Mouse (Mus musculus): ENCODE measurements around the gene Bglap3. TPM values are rescaled to one million over a fixed set of nuclear protein-coding genes. Genes with fewer than 3 reads are reported as not detected.
A peak's percentile ranks its signal among the peaks of the same experiment; 100 is the strongest.
"Not testable (repeated sequence)": the region's sequence is repeated elsewhere in the genome, so short reads cannot be mapped to it uniquely, and the experiment has no call there.

Gene Bglap3
- not detected for total RNA-seq (2021)

- not testable (repeated sequence) for DNase-seq
Observed at GRCm38 (mm10) chr3:88372643-88373042, at the start of gene Bglap3. Gene Bglap3 (minus strand): TSS chr3:88372743.

GRCm38 (mm10) chr3:88422020-88422720 lies 49.6 kb upstream of the Bglap3 start:
- no peak for DNase-seq

- DNase-seq = no peak
Observed at GRCm38 (mm10) chr3:88420771-88421170, 48.2 kb upstream of the Bglap3 start.

DNA sequence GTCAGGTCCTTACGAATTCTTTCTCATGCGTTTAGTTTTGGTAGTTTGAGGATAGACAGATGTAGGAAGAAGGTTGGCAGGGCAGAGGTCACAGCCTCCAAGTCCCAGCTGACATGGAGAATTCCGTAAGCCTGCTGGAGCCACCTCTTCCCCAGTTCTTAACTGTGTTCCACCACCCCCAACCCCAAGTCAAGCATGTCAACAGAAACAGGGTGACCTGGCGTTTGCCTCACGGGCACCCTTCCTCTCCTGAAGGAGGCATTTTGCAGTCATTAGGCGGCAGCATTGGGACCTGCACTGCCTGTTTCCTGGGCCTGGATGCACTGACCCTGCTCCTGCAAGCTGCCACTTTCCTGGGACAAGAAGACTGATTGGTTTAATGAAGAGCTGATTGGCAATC lies 45.5 kb upstream of the Bglap3 start:
- DNase-seq = no peak

DNA sequence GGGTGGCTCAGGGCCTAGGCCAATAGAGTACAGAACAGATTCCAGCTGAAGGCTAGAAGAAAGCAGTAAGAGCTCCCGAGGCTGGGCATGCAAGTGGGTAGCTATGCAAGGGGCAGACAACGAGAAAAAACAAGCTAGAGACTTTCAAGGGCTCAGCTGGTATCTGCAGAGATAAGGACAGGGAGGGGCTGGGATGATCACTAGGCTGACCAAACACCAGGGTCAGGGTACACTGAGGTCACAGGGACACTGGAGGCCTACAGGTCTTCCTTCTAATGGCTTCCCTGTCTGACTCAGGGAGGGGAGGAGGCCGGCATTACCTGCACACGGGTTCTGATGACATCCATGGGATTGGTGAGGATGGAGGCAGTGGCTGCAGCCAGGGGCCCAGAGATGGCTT lies 43.1 kb upstream of the Bglap3 start:
- no peak for DNase-seq

GRCm38 (mm10) chr3:88412636-88413035 lies 40.1 kb upstream of the Bglap3 start:
- no peak for DNase-seq

GRCm38 (mm10) chr3:88411681-88412080 lies 39.1 kb upstream of the Bglap3 start:
- DNase-seq = no peak

GRCm38 (mm10) chr3:88410645-88411031 lies 38.1 kb upstream of the Bglap3 start:
- DNase-seq = peak; percentile 37

GRCm38 (mm10) chr3:88409741-88410644 lies 37.5 kb upstream of the Bglap3 start, which contains the start of gene Pmf1:
Gene Pmf1 (minus strand): TSS chr3:88410331.
- DNase-seq = peak; percentile 94

- no peak for DNase-seq
Observed at GRCm38 (mm10) chr3:88408953-88409352, 36.4 kb upstream of the Bglap3 start.

GRCm38 (mm10) chr3:88407529-88407928 lies 35.0 kb upstream of the Bglap3 start:
- no peak for DNase-seq

DNA sequence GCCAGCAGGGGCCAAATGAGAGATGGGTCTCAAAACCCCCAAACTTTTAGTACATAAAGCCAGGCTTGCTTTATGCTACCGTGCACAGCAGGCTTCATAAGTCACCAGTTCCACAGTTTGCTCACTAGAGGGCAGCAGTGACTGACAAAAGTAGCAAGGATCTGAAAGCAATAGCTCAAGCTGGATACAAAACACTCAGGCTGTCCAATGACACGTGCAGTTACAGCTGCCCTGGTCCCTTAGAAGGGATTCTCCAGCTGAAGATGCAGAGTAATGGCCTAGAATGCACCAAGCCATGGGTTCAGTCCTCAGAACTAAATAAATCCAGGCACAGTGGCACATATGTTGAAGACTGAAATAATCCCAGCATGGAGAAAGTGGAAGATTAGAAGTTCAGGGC lies 34.5 kb upstream of the Bglap3 start:
- DNase-seq = peak; percentile 71

DNA sequence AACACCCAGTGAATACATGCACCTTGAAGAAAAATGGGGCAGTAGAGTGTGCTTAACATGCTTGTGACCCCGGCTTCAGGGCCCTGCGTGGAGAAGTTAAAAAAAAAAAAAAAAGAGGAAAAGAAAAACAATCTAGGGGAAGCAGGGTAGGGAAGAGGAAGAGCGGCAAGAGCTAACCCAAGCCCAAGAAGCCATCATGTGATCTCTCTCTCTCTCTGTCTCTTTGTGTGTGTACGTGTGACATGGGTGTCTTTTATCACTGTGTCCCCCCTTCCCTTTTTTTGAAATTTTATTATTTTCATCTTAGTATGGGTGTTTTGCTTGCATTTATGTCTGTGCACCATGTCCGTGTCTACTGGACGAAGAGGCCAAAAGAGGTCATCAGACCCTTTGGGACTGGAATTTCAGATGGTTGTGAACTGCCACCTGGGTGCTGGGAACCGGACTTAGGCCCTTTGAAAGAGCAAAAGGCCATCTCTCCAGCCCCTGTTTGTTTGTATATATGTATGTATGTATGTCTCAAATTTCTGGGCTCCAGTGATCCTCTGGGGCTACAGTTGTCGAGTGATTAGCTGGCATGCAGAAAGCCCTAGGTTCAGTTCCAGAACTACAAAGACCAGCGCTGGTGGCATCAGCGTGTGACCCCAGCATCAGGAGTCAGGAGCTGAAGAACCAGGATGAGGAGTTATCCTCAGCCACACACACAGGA lies 31.1 kb upstream of the Bglap3 start:
- no peak for DNase-seq

- no peak for DNase-seq
Observed at GRCm38 (mm10) chr3:88398666-88399065, 26.1 kb upstream of the Bglap3 start.

- no peak for DNase-seq
Observed at GRCm38 (mm10) chr3:88395742-88396141, 23.2 kb upstream of the Bglap3 start.

GRCm38 (mm10) chr3:88395288-88395687 lies 22.7 kb upstream of the Bglap3 start:
- no peak for DNase-seq

- no peak for DNase-seq
Observed at GRCm38 (mm10) chr3:88393776-88394375, 21.3 kb upstream of the Bglap3 start.

DNA sequence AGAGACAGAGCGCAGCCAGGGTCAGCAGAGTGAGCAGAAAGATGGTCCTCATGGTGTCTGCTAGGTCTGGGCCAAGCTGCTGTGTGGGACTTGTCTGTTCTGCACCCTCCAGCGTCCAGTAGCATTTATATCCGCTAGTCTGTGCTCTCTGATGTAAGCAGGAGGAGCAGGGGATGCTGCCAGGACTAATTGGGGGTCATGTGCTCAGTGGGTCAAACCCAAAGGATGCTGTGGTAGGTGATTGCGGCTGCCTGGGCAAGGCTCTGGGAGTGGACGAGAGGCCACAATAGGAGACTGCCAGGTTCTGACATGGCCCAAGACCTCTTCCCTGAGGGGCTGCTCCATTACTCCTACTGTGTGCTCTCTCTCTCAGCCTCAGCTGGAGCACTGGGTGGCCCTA lies 11.8 kb upstream of the Bglap3 start, which contains the start of gene Bglap:
TSS of gene Bglap (minus strand) at position 101 of the 400 bp plus-strand sequence.
- DNase-seq = no peak

DNA sequence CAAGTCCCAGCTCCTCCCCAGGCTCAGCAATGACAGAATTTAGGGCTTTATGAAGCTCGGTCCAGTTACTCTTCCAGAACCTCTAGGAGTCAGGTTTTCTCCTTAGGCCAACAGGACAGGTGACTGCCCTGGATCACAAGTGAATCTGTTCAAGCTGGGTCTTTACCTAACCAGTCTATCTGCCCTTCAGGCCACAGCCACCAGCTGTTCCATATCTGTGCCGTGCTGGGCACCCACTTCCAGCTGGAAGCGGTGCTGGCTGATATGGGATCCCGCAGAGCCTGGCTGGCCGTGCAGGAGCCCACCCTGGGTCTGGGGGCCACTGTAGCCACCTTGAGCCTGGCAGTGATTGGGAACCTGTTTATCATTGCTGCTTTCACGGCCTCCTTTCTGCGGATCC lies 9.8 kb upstream of the Bglap3 start:
- DNase-seq = not testable (repeated sequence)

DNA sequence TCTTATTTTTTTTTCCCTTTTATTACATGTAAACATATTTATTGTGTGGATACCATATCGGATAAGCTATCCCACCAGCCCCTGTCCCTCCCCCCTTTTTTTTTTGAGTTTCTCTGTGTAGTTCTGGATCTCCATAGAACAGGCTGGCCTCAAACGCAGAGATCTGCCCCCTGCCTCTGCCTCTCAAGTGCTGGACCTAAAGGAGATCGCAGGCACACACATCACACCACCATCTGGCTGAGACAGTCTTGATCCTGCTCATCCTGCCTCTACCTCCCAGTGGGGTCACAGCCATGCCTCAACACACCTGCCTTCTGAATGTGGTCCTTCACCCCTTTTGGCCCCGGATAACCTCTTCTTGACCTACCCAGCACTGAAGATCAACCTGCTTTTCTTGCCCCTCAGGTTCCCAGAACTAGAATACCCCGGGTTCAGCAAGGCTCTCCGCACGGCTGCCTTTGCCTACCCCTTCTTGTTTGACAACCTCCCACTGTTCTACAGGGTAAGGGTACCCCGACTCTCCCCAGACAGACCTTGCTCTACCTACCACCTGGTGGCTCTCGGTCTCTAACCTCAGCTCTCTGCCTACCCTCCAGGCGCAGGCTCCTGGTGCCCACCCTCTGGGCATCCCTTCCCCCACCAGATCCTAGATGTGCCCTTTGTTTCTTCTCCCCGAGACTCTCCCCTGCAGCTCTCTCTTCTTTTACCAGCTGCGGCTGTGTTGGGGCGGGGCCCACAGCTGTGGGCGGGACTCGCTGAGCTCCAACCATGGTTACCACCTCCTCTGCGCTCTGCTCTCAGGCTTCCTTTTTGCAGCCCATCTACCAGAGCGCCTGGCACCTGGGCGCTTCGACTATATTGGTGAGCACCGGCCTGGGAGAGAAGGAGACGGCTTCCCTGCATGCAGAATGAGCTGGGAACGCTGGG lies 9.1 kb upstream of the Bglap3 start:
- not testable (repeated sequence) for DNase-seq

- not testable (repeated sequence) for DNase-seq
Observed at GRCm38 (mm10) chr3:88378599-88378998, 6.1 kb upstream of the Bglap3 start, which contains the start of gene Bglap2. Gene Bglap2 (minus strand): TSS chr3:88378699.
